Mouse (Mus musculus) spleen, adult 2 months (tissue): ENCODE data around the gene Kel. TPM values are rescaled to one million over a fixed set of nuclear protein-coding genes. Genes with fewer than 3 reads are reported as not detected.

Source experiments
- DNase-seq, 2 experiments: peaks; one replicate each; pipeline versions ENCODE4 v3.0.0 to v3.0.0-alpha.2; 2012 to 2021; ENCODE audit warnings: low spot score in 2 of 2, low read depth in 1 of 2
- H3K27ac ChIP-seq: fragments of 200-500 bp; 2 replicates; pipeline ENCODE4 v1.5.1; 2012; ENCODE audit warnings: low read length, inconsistent platforms; ENCODE audit not compliant: insufficient read depth
- H3K27me3 ChIP-seq: fragments of 200-500 bp; 2 replicates; pipeline ENCODE4 v1.6.1; 2012; ENCODE audit warnings: mild to moderate bottlenecking, moderate library complexity, low read length, inconsistent platforms; ENCODE audit not compliant: control insufficient read depth, insufficient read depth
- H3K36me3 ChIP-seq: fragments of 200-500 bp; 2 replicates; pipeline ENCODE4 v1.6.1; 2012; ENCODE audit warnings: mild to moderate bottlenecking, low read length, inconsistent platforms; ENCODE audit not compliant: control insufficient read depth, insufficient read depth
- H3K4me1 ChIP-seq: fragments of 200-500 bp; 2 replicates; pipeline ENCODE4 v1.6.1; 2011; ENCODE audit warnings: inconsistent platforms; ENCODE audit not compliant: control insufficient read depth, insufficient read depth, insufficient read length
- H3K4me3 ChIP-seq: fragments of 200-500 bp; 2 replicates; pipeline ENCODE4 v1.5.1; 2011; ENCODE audit warnings: mild to moderate bottlenecking, inconsistent platforms; ENCODE audit not compliant: insufficient read depth, insufficient read length; ENCODE audit errors: extremely low read depth
- CTCF ChIP-seq: fragments of 200-500 bp; IDR thresholded peaks from 2 replicates; pipeline ENCODE4 v1.5.1; 2011; ENCODE audit warnings: mild to moderate bottlenecking, inconsistent platforms; ENCODE audit not compliant: insufficient read depth, insufficient read length, insufficient replicate concordance; ENCODE audit errors: extremely low read depth
- POLR2A ChIP-seq: fragments of 200-500 bp; IDR thresholded peaks from 2 replicates; pipeline ENCODE4 v1.6.1; 2011; ENCODE audit warnings: low read depth, low read length, inconsistent platforms
- WGBS: fragments of 180-500 bp; shearing (Covaris S2); methylation state at CpG from one replicate; pipeline ENCODE4 v1.1.7; 2018; 5-methylcytosine and 5-hydroxymethylcytosine counted together
- polyA plus RNA-seq: library from polyadenylated mRNA; depleted of rRNA; stranded (reverse); fragments of >200 nt; gene quantifications from 2 replicates; pipeline ENCODE4 v1.2.3, GENCODE M21; 2012

The Kel gene
- polyA plus RNA-seq, 1 experiment: 39.8 TPM

DNA sequence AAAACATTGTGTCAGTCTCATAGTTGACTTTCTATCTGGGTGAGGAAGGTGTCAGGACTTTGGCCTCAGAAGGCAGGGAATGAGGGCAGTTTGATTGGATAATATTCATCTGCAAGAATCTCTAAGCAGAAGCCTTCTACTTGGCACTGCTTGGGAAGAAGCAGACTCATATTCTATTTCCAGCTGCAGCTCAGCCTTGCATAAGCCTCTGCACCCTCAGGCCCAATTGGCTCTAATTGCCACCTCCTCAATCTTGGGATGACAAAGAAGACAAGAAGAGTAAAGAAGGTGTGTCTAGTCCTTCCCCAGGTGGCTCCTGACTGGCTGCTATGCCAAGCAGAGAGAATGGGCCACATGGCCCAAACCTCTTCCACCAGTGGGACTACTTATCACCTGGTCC, 57.5 kb downstream of the Kel start:
- Histone ChIP-seq H3K27ac (no peak overlapping the region), H3K4me1 (no peaks in the 10 kb centered on the region), H3K36me3 (no peaks in the 10 kb centered on the region), H3K4me3 (no peak overlapping the region), H3K27me3 (no peaks in the 10 kb centered on the region)
- TF ChIP-seq POLR2A: no peak
- TF ChIP-seq CTCF: no peak
- DNase-seq: no peak

GRCm38 (mm10) chr6:41646220-41646619, 57.9 kb downstream of the Kel start:
- WGBS: 87% methylated on average over 3 of the region's 3 CpGs
- Histone ChIP-seq H3K4me1 (no peaks in the 10 kb centered on the region), H3K27me3 (no peaks in the 10 kb centered on the region), H3K36me3 (no peaks in the 10 kb centered on the region), H3K4me3 (no peak overlapping the region), H3K27ac (no peak overlapping the region)
- TF ChIP-seq POLR2A (no peak), CTCF (no peak)
- no peak for DNase-seq

- H3K27ac ChIP-seq: no peak overlapping the region
- H3K4me3 ChIP-seq: no peak overlapping the region
- no peak for TF ChIP-seq CTCF
- TF ChIP-seq POLR2A: no peak
- no peaks in the 10 kb centered on the region for H3K27me3 ChIP-seq
- H3K36me3 ChIP-seq: no peaks in the 10 kb centered on the region
- no peaks in the 10 kb centered on the region for H3K4me1 ChIP-seq
- DNase-seq: no peak
- WGBS: 86% methylated on average over 3 of the region's 3 CpGs
Observed at GRCm38 (mm10) chr6:41643227-41643626, 60.9 kb downstream of the Kel start.

GRCm38 (mm10) chr6:41642765-41643164, 61.4 kb downstream of the Kel start:
- 88% methylated on average over 4 of the region's 4 CpGs for WGBS
- no peak for DNase-seq
- no peaks in the 10 kb centered on the region for H3K36me3 ChIP-seq
- no peaks in the 10 kb centered on the region for H3K27me3 ChIP-seq
- TF ChIP-seq POLR2A (no peak), CTCF (no peak)
- no peak overlapping the region for H3K4me3 ChIP-seq
- H3K27ac ChIP-seq: no peak overlapping the region
- no peaks in the 10 kb centered on the region for H3K4me1 ChIP-seq

- Histone ChIP-seq H3K4me1 (no peaks in the 10 kb centered on the region), H3K4me3 (no peak overlapping the region), H3K36me3 (no peaks in the 10 kb centered on the region), H3K27ac (no peak overlapping the region), H3K27me3 (no peaks in the 10 kb centered on the region)
- TF ChIP-seq POLR2A: no peak
- WGBS: 86% methylated on average over 6 of the region's 6 CpGs
- no peak for DNase-seq
Observed at GRCm38 (mm10) chr6:41641173-41641866, 62.8 kb downstream of the Kel start.

- DNase-seq: no peak
- Histone ChIP-seq H3K4me1 (no peaks in the 10 kb centered on the region), H3K36me3 (no peaks in the 10 kb centered on the region), H3K27me3 (no peaks in the 10 kb centered on the region), H3K4me3 (no peak overlapping the region), H3K27ac (no peak overlapping the region)
- WGBS: 86% methylated on average over 3 of the region's 3 CpGs
- TF ChIP-seq POLR2A (no peak), CTCF (no peak)
Observed at GRCm38 (mm10) chr6:41640449-41640848, 63.7 kb downstream of the Kel start.

DNA sequence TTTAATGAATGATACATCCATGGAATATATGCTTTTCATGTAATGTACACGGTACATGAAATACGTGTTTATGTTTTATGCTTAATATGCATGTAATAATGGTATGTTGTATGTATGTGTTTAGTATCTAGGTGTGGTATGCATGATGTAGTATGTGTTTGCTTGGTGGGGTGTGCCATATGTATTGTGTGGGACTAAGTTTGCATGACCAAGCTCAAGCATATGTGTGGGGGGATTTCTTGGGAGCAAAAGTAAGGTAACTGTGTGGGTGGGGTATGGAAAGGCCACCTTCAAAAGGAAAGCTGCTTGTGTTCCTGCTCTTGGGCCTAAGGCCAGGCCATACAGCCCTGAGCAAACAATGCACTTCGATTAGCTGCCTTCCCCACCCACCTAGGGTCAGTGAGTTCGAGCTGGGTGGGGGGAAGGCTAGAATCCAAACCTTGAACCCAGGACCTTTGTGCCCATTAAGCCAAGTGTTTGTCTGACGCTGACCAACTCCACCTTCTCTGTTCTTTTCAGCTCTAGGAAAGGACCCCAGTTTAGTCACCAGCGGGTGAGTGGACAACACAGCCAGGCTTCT, 66.1 kb downstream of the Kel start:
- Histone ChIP-seq H3K36me3 (no peaks in the 10 kb centered on the region), H3K27me3 (no peaks in the 10 kb centered on the region), H3K27ac (no peak overlapping the region), H3K4me1 (no peaks in the 10 kb centered on the region), H3K4me3 (no peak overlapping the region)
- no peak for TF ChIP-seq POLR2A
- no peak for TF ChIP-seq CTCF
- 89% methylated on average over 6 of the region's 6 CpGs for WGBS
- DNase-seq: no peak
